Mouse (Mus musculus): ENCODE measurements at regions not wholly inside any gene's neighbourhood (a gene's known extent, or its start where the extent isn't known, plus 50 kb on each side); places are given as distances from the start of the nearest gene placed in this dataset.

DNA sequence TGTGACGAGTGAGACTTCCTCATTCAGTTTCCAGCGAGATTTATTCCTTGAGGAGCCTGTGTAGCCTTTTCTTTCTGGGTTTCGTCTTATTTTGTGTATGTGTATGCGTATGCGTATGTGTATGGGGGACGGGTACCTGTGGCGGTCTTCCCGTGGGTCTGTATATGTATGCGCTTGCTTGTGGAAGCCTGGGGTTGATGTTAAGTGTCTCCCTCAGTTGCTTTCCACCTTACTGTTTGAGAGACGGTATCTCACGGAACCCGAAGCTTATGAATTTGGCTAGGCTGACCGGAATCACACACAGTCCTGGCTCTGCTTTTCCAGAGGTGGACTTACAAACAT, 87.1 kb downstream of the Ankrd50 start:
- DNase-seq (ENCODE audit: extremely low read depth, low read depth, low spot score) = no peak

DNA sequence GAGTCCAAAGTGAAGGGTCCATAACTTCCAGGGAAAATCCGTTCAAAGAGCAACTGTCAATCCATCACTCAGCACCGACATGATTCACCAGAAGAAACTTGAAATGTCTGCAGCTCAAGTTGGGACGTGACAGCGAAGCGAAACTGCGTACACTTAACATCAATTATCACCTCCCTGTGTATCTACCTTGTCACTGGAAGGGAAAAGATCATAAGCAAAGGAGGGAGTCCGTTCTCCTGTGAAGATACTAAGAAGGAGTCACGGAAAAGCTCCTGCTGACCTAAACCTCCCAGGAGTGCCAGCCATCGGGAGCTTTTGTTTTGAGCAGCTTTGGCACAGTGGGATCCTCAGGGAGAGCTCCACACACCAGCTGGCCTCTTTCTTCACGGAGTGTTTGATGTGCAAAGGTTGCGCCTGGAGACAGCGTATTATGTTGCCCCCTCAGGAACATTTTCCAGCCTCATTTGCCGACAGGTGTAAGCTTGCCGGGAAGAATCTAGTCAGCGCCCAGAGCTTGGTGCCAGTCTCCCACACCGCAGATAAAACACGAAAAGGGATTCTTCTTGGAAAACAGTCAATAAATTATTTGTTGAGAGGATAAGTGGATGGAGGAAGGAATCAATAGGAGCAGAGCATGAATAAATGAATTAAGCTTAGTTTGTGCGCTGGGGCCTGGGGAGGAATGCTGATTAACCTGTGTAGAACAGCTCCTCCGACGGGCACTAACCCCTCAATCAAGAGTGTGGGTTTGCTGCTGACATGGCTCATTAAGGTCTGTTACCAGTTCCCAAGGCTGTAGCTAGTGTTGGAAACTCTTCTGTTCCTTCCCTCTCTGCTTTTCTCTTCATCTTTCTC, 87.7 kb downstream of the Ankrd50 start:
- DNase-seq (ENCODE audit: extremely low read depth, low read depth, low spot score) = no peak

GRCm38 (mm10) chr3:38394308-38394707, 90.3 kb downstream of the Ankrd50 start:
- DNase-seq (ENCODE audit: extremely low read depth, low read depth, low spot score) = no peak

DNA sequence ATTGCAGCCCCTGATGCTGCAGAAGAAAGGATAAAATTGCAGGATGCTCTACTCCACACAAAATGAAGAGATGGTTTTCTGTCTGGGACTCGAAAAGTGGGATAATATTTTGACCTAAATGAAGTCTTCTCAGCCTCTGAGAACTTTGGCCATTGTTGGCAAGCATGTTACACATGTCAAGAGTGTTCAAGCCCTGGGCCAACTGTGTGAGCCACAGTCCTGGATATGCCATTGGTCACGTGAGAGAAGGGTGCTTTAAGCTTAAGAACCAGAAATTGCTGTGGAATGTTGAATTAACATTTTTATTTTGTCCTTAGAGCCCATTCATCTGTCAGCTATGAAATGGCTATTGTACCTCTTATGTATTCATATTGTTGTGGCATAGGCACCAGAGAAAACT, 95.0 kb downstream of the Ankrd50 start:
- no peak for DNase-seq (ENCODE audit: extremely low read depth, low read depth, low spot score)

- no peak for DNase-seq (ENCODE audit: extremely low read depth, low read depth, low spot score)
Measured at GRCm38 (mm10) chr3:38388961-38389360, 95.7 kb downstream of the Ankrd50 start.

GRCm38 (mm10) chr3:38382743-38383142, 101.9 kb downstream of the Ankrd50 start:
- no peak for DNase-seq (ENCODE audit: extremely low read depth, low read depth, low spot score)

DNA sequence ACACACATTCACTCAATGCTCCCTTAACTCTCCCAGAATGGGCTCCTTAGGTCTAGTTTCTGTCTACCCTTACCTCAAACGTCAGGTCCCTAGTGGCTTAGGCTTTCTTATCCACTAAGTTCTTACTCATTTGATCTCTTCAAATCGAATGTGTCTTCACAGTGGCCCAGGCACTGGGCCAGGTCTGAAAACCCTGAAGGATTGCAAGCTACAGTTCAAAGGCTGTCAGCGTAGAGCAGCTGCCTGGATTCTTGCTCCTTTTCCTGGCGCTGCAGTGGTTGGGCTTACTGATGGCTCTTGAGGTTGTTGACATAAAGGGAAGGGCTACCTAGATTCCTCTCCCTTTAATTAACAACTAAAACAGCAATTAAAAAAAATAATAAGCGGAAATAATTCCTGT, 103.0 kb downstream of the Ankrd50 start:
- DNase-seq (ENCODE audit: extremely low read depth, low read depth, low spot score) = no peak

DNA sequence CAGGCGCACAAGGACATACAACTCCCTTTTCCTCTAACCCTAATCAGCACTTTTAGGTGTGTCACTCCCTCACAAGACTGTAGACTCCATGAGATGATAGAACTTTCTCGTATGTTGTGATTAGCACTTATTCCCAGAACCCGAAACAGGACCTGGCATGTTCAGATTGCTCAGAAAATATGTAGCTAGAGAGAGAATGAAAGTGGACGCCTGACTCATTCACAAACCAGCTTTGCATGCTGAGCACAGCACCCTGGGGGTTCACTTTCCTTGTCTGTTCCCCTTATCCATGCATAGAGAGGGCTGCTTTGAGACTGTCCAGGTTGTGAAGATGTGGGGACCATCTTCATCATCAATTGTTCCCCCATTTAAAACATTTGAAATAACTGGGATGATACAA, 111.0 kb downstream of the Ankrd50 start:
- peak; percentile 8 for DNase-seq (ENCODE audit: extremely low read depth, low read depth, low spot score)

DNA sequence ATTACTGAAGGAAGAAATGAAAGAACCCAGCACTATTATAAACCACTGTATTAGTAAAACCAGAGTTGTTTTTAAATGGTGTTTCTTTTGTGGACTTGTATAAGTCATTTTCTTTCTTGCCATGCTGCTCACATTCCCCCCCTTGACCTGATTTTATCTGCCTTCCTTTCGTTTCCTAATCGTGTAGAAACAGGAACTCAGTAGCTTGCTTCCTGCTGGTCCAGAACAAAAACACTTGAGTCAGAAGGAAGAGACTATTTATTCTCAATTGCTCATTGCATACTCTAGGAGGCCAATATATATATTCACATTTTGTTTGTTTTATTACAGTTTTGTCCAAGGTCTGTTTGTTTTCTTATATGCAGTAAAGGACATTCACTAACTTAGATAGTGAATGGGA, 112.9 kb downstream of the Ankrd50 start:
- no peak for DNase-seq (ENCODE audit: extremely low read depth, low read depth, low spot score)

GRCm38 (mm10) chr3:38363888-38364287, 120.8 kb downstream of the Ankrd50 start:
- DNase-seq (ENCODE audit: extremely low read depth, low read depth, low spot score) = no peak

- no peak for DNase-seq (ENCODE audit: extremely low read depth, low read depth, low spot score)
Measured at GRCm38 (mm10) chr3:38361411-38361810, 123.2 kb downstream of the Ankrd50 start.

DNA sequence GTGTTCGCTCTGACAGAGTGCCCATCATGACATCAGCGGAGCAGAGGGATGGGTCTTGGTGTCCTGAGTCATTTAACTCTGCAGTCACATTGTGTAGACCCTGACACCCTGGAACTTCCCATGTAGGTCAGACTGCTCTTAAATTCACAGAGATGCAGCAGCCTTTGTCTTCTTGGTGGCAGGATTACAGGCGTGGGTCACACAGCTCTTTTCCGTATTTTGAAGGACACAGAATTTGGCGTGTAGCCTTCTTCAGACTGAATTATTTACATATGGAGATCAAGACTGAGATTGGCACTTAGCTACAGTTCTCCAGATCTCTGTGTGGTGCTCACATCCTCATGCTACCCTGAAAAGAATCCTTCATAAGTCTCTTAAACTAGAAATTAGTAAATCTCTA, 123.7 kb downstream of the Ankrd50 start:
- no peak for DNase-seq (ENCODE audit: extremely low read depth, low read depth, low spot score)

GRCm38 (mm10) chr3:38360421-38360921, 124.2 kb downstream of the Ankrd50 start:
- no peak for DNase-seq (ENCODE audit: extremely low read depth, low read depth, low spot score)

GRCm38 (mm10) chr3:38357905-38358491, 126.6 kb downstream of the Ankrd50 start:
- DNase-seq (ENCODE audit: extremely low read depth, low read depth, low spot score) = no peak

DNA sequence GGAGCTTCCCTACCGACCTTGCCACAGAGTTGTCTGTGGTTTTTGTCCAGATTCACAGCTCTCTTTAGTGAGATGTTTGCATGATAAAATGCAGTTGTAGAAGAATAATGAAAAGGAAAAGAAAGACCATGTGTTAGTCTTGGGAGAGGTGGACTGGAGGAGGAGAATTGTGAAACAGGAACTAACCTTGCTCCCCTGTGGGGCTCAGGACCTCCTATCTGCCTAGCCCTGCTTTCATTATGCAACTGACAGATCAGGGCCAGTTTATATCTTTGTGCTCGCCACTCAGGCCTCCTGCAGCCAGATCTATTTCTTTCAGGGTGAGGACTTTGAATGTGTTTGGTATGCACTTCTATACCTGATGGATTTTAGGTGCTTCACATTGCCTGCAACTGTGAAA, 140.4 kb downstream of the Ankrd50 start:
- no peak for DNase-seq (ENCODE audit: extremely low read depth, low read depth, low spot score)

GRCm38 (mm10) chr3:38341666-38342065, 143.0 kb downstream of the Ankrd50 start:
- DNase-seq (ENCODE audit: extremely low read depth, low read depth, low spot score) = no peak

DNA sequence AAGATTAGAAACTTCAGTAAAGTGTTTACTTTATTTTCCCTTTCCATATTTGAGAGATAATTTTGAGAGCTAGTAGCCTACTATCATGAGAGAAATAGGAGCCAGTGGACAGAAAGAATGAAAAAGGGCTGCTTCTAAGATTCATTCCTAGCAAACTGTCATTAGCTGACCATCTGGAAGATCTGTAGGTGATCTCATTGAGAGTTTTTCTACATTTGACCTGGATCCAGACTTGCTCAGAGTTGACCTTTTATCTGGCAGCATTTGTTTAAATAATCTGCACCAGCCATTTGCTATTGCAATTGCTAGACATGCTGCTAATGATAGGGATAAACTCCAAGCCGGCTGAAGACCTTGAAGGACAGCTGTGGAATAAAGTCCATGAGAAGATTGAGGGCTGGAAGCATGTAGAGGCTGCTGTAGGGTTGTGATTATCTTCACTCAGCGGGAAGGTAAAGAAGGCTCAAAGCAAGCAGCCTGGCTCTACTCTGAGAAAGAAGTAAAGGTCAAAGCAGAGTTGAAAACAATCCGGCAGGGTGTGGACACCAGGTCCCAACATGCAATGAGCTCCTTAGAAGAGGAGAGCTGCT, 151.2 kb downstream of the Ankrd50 start:
- no peak for DNase-seq (ENCODE audit: extremely low read depth, low read depth, low spot score)

GRCm38 (mm10) chr3:38331169-38331568, 153.5 kb downstream of the Ankrd50 start:
- no peak for DNase-seq (ENCODE audit: extremely low read depth, low read depth, low spot score)

DNA sequence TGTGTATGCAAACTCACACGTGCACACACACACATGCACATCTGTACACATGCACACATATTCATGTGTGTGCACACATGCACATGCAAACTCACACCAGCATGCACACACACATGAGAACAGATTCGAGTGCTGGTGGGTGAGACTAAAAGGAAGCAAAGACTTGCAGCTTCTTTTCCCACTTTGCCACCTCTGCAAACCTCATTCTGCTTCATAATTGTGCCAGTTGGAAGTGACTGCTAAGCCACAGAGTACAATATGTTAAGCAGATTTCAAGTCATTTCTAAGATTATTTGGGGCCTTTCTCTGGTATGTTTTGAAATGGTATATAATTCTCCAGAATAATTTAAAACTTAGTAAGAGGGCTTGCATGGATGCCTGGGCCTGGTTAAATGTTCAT, 157.4 kb downstream of the Ankrd50 start:
- DNase-seq (ENCODE audit: extremely low read depth, low read depth, low spot score) = no peak

DNA sequence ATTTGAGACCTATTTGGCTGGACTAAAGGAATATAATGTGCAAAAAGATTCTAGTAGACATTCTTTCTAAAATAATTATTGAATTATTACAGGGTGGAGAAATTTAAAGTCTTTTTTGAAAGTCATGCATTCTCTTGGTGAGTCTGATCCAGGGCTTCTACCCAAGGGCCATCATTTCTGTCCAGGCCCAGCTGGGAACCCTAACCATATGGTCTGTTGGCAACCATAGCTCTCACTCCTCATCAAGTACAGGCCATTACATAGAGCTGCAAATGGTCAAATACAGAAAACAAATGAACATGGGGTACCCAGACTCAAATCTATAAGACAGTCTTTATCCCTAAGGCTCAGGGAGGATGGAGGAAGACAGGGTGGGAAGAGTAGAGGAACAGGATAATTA, 158.4 kb downstream of the Ankrd50 start:
- DNase-seq (ENCODE audit: extremely low read depth, low read depth, low spot score) = no peak

- DNase-seq (ENCODE audit: extremely low read depth, low read depth, low spot score) = no peak
Measured at GRCm38 (mm10) chr3:38324663-38325062, 160.0 kb downstream of the Ankrd50 start.

- no peak for DNase-seq (ENCODE audit: extremely low read depth, low read depth, low spot score)
Measured at GRCm38 (mm10) chr3:38322426-38322825, 162.2 kb downstream of the Ankrd50 start.
